Mouse (Mus musculus): ENCODE results near the gene Jup.

- no peak for TF ChIP-seq GATA1 (IDR thresholded peaks at IDR 0.05; ENCODE audit: borderline replicate concordance, low read length)
- TF ChIP-seq FLI1 (IDR thresholded peaks at IDR 0.05; ENCODE audit: low read length) = no peak
These were observed 22.4 kb downstream of the Jup start for GRCm38 (mm10) chr11:100375127-100375526.
